Mouse (Mus musculus) megakaryocyte, embryonic 14.5 days (primary cell): Measurements from ENCODE around the gene Mrps15.

ENCODE experiments used
- FLI1 ChIP-seq: IDR thresholded peaks from 2 replicates; pipeline ENCODE4 v1.6.1; 2012; ENCODE audit warnings: low read length, inconsistent platforms, mixed read lengths
- GATA1 ChIP-seq: IDR thresholded peaks from 3 replicates; pipeline ENCODE4 v1.6.1; 2012; ENCODE audit warnings: mixed read lengths, low read length, inconsistent platforms, borderline replicate concordance

DNA sequence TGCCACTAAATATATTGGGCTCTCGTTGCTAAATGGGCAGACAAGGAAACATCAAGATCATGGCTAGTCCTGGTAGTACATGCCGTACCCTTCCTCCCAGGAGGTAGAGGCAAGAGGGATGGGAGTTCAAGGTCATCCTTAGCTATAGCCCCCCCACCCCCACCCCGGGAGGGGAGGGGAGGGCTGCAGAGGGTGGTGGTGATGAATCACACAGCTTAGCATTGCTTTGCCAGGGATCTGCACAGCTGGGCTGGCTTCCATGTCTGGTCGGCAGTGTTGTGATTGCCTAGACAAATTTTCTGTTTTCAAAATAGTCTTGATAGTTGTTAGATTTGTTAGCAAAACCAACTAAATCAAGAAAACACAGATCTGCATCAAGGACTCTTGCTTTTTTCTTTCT is 32.5 kb downstream of the Mrps15 start:
- TF ChIP-seq GATA1 (no peak), FLI1 (no peak)
